Mouse (Mus musculus) testis, postnatal 14 days (tissue): ENCODE measurements around the gene Col4a4.
A peak's percentile ranks its signal among the peaks of the same experiment; 100 is the strongest.

Source experiments
- DNase-seq: peaks from one replicate; pipeline ENCODE4 v3.0.0; 2021; ENCODE audit warnings: low spot score

Gene Col4a4

GRCm38 (mm10) chr1:82577915-82578314 lies 8.7 kb downstream of the Col4a4 start:
- peak; percentile 83 for DNase-seq

GRCm38 (mm10) chr1:82577339-82577738 lies 9.3 kb downstream of the Col4a4 start:
- DNase-seq = no peak

GRCm38 (mm10) chr1:82576182-82576581 lies 10.5 kb downstream of the Col4a4 start:
- DNase-seq = no peak

GRCm38 (mm10) chr1:82575681-82576080 lies 11.0 kb downstream of the Col4a4 start:
- no peak for DNase-seq

- DNase-seq = no peak
These were observed 14.9 kb downstream of the Col4a4 start for GRCm38 (mm10) chr1:82571758-82572157.

- no peak for DNase-seq
These were observed 17.2 kb downstream of the Col4a4 start for GRCm38 (mm10) chr1:82569405-82569804.

- peak; percentile 44 for DNase-seq
These were observed 26.4 kb downstream of the Col4a4 start for GRCm38 (mm10) chr1:82560223-82560622.

- no peak for DNase-seq
These were observed 31.8 kb downstream of the Col4a4 start for GRCm38 (mm10) chr1:82554889-82555288.

GRCm38 (mm10) chr1:82554443-82554850 lies 32.2 kb downstream of the Col4a4 start:
- DNase-seq = no peak

GRCm38 (mm10) chr1:82545199-82545960 lies 41.3 kb downstream of the Col4a4 start:
- DNase-seq = no peak

GRCm38 (mm10) chr1:82544419-82545185 lies 42.0 kb downstream of the Col4a4 start:
- no peak for DNase-seq

- no peak for DNase-seq
These were observed 42.7 kb downstream of the Col4a4 start for GRCm38 (mm10) chr1:82543934-82544333.

- DNase-seq = no peak
These were observed 46.6 kb downstream of the Col4a4 start for GRCm38 (mm10) chr1:82540056-82540455.

GRCm38 (mm10) chr1:82537848-82538247 lies 48.8 kb downstream of the Col4a4 start:
- no peak for DNase-seq

- no peak for DNase-seq
These were observed 50.0 kb downstream of the Col4a4 start for GRCm38 (mm10) chr1:82536515-82537174.

GRCm38 (mm10) chr1:82527931-82528330 lies 58.7 kb downstream of the Col4a4 start:
- DNase-seq = no peak

GRCm38 (mm10) chr1:82491954-82492353 lies 94.7 kb downstream of the Col4a4 start:
- no peak for DNase-seq

- no peak for DNase-seq
These were observed 100.3 kb downstream of the Col4a4 start for GRCm38 (mm10) chr1:82486371-82486770.

- no peak for DNase-seq
These were observed 104.3 kb downstream of the Col4a4 start for GRCm38 (mm10) chr1:82482371-82482770.

GRCm38 (mm10) chr1:82479696-82480487 lies 106.8 kb downstream of the Col4a4 start:
- no peak for DNase-seq

GRCm38 (mm10) chr1:82476746-82477145 lies 109.9 kb downstream of the Col4a4 start:
- no peak for DNase-seq

GRCm38 (mm10) chr1:82476256-82476655 lies 110.4 kb downstream of the Col4a4 start:
- DNase-seq = no peak
